Mouse (Mus musculus) limb, embryonic 15.5 days (tissue): ENCODE data around the gene Qsox1. TPM values are rescaled to one million over a fixed set of nuclear protein-coding genes. Genes with fewer than 3 reads are reported as not detected.

ENCODE experiments used
- ATAC-seq: fragments of 200-750 bp; cut with Nextera tagmentation; 2 replicates; pipeline ENCODE4 v1.8.0; 2017; ENCODE audit warnings: low read depth, moderate TSS enrichment; ENCODE audit not compliant: insufficient number of reproducible peaks, low FRiP score, low TSS enrichment
- H3K27ac ChIP-seq: fragments of 300-500 bp; sonication (generic); 2 replicates; pipeline ENCODE4 v1.5.1; 2015; ENCODE audit warnings: moderate library complexity, mild to moderate bottlenecking, inconsistent platforms
- H3K27me3 ChIP-seq: fragments of 300-500 bp; sonication (generic); 2 replicates; pipeline ENCODE4 v1.6.1; 2015; ENCODE audit warnings: inconsistent platforms
- H3K36me3 ChIP-seq: fragments of 300-500 bp; sonication (generic); 2 replicates; pipeline ENCODE4 v1.6.1; 2015; ENCODE audit warnings: inconsistent platforms
- H3K4me1 ChIP-seq: fragments of 300-500 bp; sonication (generic); 2 replicates; pipeline ENCODE4 v1.6.1; 2015; ENCODE audit warnings: inconsistent platforms
- H3K4me2 ChIP-seq: fragments of 300-500 bp; sonication (generic); 2 replicates; pipeline ENCODE4 v1.6.1; 2015; ENCODE audit warnings: mild to moderate bottlenecking, inconsistent platforms
- H3K4me3 ChIP-seq: fragments of 300-500 bp; sonication (generic); 2 replicates; pipeline ENCODE4 v1.5.1; 2015; ENCODE audit warnings: mild to moderate bottlenecking, inconsistent platforms
- H3K9ac ChIP-seq: fragments of 300-500 bp; sonication (generic); 2 replicates; pipeline ENCODE4 v1.6.1; 2015; ENCODE audit warnings: inconsistent platforms
- H3K9me3 ChIP-seq: fragments of 300-500 bp; sonication (generic); 2 replicates; pipeline ENCODE4 v1.6.1; 2016; ENCODE audit warnings: inconsistent platforms
- WGBS: fragments of 180-500 bp; shearing (Covaris S2); methylation state at CpG from one replicate; pipeline ENCODE4 v1.1.7; 2015; 5-methylcytosine and 5-hydroxymethylcytosine counted together
- polyA plus RNA-seq: library from polyadenylated mRNA; unstranded; fragments of >200 nt; fragmentation: Nextera tagmentation; extraction: Ambion mirVana; gene quantifications from 2 replicates; pipeline ENCODE4 v1.2.1, GENCODE M21; 2015

Gene Qsox1
- polyA plus RNA-seq, 1 experiment from 2014 or later = 47.3 TPM

GRCm38 (mm10) chr1:155737809-155738383 is 74.8 kb downstream of the Qsox1 start:
- no peaks in the 10 kb centered on the region for H3K36me3 ChIP-seq
- H3K27me3 ChIP-seq = peaks cover 96% of the 10 kb centered on the region
- peaks cover 37% of the 10 kb centered on the region for H3K4me1 ChIP-seq
- no peak for ATAC-seq
- under 1% methylated on average over 25 of the region's 25 CpGs for WGBS
- no peak overlapping the region for H3K4me2 ChIP-seq
- H3K9ac ChIP-seq = no peak overlapping the region
- no peak overlapping the region for H3K4me3 ChIP-seq
- no peak overlapping the region for H3K27ac ChIP-seq
- no peaks in the 10 kb centered on the region for H3K9me3 ChIP-seq

- under 1% methylated on average over 58 of the region's 58 CpGs for WGBS
- ATAC-seq = no peak
- Histone ChIP-seq H3K4me2 (no peak overlapping the region), H3K27ac (no peak overlapping the region), H3K9me3 (no peaks in the 10 kb centered on the region), H3K4me1 (peaks cover 30% of the 10 kb centered on the region), H3K36me3 (no peaks in the 10 kb centered on the region), H3K27me3 (peaks cover 96% of the 10 kb centered on the region), H3K9ac (no peak overlapping the region), H3K4me3 (peak overlapping the region; percentile 3; the same call in 1 of the 2 replicates)
Observed at GRCm38 (mm10) chr1:155737017-155737808, 75.5 kb downstream of the Qsox1 start.

GRCm38 (mm10) chr1:155736096-155736825 is 76.4 kb downstream of the Qsox1 start:
- Histone ChIP-seq H3K27me3 (peaks cover 96% of the 10 kb centered on the region), H3K4me2 (no peak overlapping the region), H3K36me3 (no peaks in the 10 kb centered on the region), H3K9ac (no peak overlapping the region), H3K4me1 (peaks cover 20% of the 10 kb centered on the region), H3K27ac (no peak overlapping the region), H3K9me3 (no peaks in the 10 kb centered on the region), H3K4me3 (no peak overlapping the region)
- 2% methylated on average over 26 of the region's 26 CpGs for WGBS
- no peak for ATAC-seq

GRCm38 (mm10) chr1:155731156-155731555 is 81.5 kb downstream of the Qsox1 start:
- H3K4me2 ChIP-seq = no peak overlapping the region
- no peak overlapping the region for H3K9ac ChIP-seq
- no peak overlapping the region for H3K27ac ChIP-seq
- no peaks in the 10 kb centered on the region for H3K4me1 ChIP-seq
- 3% methylated on average over 2 of the region's 2 CpGs for WGBS
- ATAC-seq = no peak
- H3K36me3 ChIP-seq = no peaks in the 10 kb centered on the region
- H3K4me3 ChIP-seq = no peak overlapping the region
- no peaks in the 10 kb centered on the region for H3K9me3 ChIP-seq
- peaks cover 87% of the 10 kb centered on the region for H3K27me3 ChIP-seq

GRCm38 (mm10) chr1:155729113-155729795 is 83.4 kb downstream of the Qsox1 start:
- ATAC-seq = no peak
- no peak overlapping the region for H3K9ac ChIP-seq
- no peak overlapping the region for H3K27ac ChIP-seq
- no peak overlapping the region for H3K4me2 ChIP-seq
- WGBS = 3% methylated on average over 23 of the region's 23 CpGs
- H3K36me3 ChIP-seq = no peaks in the 10 kb centered on the region
- H3K4me1 ChIP-seq = no peaks in the 10 kb centered on the region
- no peaks in the 10 kb centered on the region for H3K9me3 ChIP-seq
- no peak overlapping the region for H3K4me3 ChIP-seq
- peaks cover 85% of the 10 kb centered on the region for H3K27me3 ChIP-seq

GRCm38 (mm10) chr1:155727830-155728229 is 84.9 kb downstream of the Qsox1 start:
- H3K4me1 ChIP-seq = no peaks in the 10 kb centered on the region
- H3K9me3 ChIP-seq = no peaks in the 10 kb centered on the region
- H3K36me3 ChIP-seq = no peaks in the 10 kb centered on the region
- 20% methylated on average over 10 of the region's 10 CpGs for WGBS
- peaks cover 87% of the 10 kb centered on the region for H3K27me3 ChIP-seq
- no peak overlapping the region for H3K4me2 ChIP-seq
- no peak overlapping the region for H3K9ac ChIP-seq
- no peak overlapping the region for H3K4me3 ChIP-seq
- no peak overlapping the region for H3K27ac ChIP-seq
- no peak for ATAC-seq

Other genes with a start within 250 kb of the Qsox1 start
- gene Lhx4, start 61.2 kb downstream of the Qsox1 start, polyA plus RNA-seq = 0.02 and 0.04 TPM in 2 replicates
- 10.5 and 12.6 TPM in 2 replicates for gene Cep350, start 160.4 kb upstream of the Qsox1 start, polyA plus RNA-seq
- gene Tor1aip2, start 222.5 kb upstream of the Qsox1 start, polyA plus RNA-seq = 116 and 119 TPM in 2 replicates
- 47.7 and 52.3 TPM in 2 replicates for gene Tor1aip1, start 223.6 kb upstream of the Qsox1 start, polyA plus RNA-seq